Mouse (Mus musculus) forebrain, embryonic 16.5 days (tissue): Measurements from ENCODE around the gene Tcf7l2. TPM values are rescaled to one million over a fixed set of nuclear protein-coding genes. Genes with fewer than 3 reads are reported as not detected.

Experiments
- ATAC-seq: fragments of 200-750 bp; cut with Nextera tagmentation; 2 replicates; pipeline ENCODE4 v1.8.0; 2017; ENCODE audit warnings: mild to moderate bottlenecking, moderate library complexity
- H3K27ac ChIP-seq: fragments of 300-500 bp; sonication (generic); 2 replicates; pipeline ENCODE4 v1.5.1; 2014; ENCODE audit warnings: low read length, control low read depth
- H3K27me3 ChIP-seq: fragments of 300-500 bp; sonication (generic); replicated peaks from 2 replicates; pipeline ENCODE4 v1.6.1; 2014; ENCODE audit warnings: low read length; ENCODE audit not compliant: control insufficient read depth, insufficient read depth
- H3K36me3 ChIP-seq: fragments of 300-500 bp; sonication (generic); 2 replicates; pipeline ENCODE4 v1.6.1; 2014; ENCODE audit not compliant: control insufficient read depth, insufficient read depth
- H3K4me1 ChIP-seq: fragments of 300-500 bp; sonication (generic); replicated peaks from 2 replicates; pipeline ENCODE4 v1.6.1; 2014; ENCODE audit warnings: low read length; ENCODE audit not compliant: control insufficient read depth, insufficient read depth
- H3K4me2 ChIP-seq: fragments of 300-500 bp; sonication (generic); 2 replicates; pipeline ENCODE4 v1.6.1; 2014; ENCODE audit warnings: mild to moderate bottlenecking, low read length, control low read depth
- H3K4me3 ChIP-seq: fragments of 300-500 bp; sonication (generic); replicated peaks from 2 replicates; pipeline ENCODE4 v1.5.1; 2014; ENCODE audit warnings: mild to moderate bottlenecking, low read length, control low read depth
- H3K9ac ChIP-seq: fragments of 300-500 bp; sonication (generic); replicated peaks from 2 replicates; pipeline ENCODE4 v1.6.1; 2014; ENCODE audit warnings: low read depth, low read length, control low read depth
- H3K9me3 ChIP-seq: fragments of 300-500 bp; sonication (generic); 2 replicates; pipeline ENCODE4 v1.6.1; 2016; ENCODE audit warnings: low read length; ENCODE audit not compliant: control insufficient read depth
- WGBS: fragments of 180-500 bp; shearing (Covaris S2); extraction: QIAGEN DNeasy Blood & Tissue Kit; methylation state at CpG from one replicate; pipeline ENCODE4 v1.1.7; 2014; 5-methylcytosine and 5-hydroxymethylcytosine counted together
- polyA plus RNA-seq: library from polyadenylated mRNA; unstranded; fragments of >200 nt; fragmentation: Nextera tagmentation; extraction: Ambion mirVana; gene quantifications from 2 replicates; pipeline ENCODE4 v1.2.1, GENCODE M21; 2015

The Tcf7l2 gene
- polyA plus RNA-seq, 1 experiment from 2014 or later, result 58.7 TPM

GRCm38 (mm10) chr19:55880664-55881359 is 139.2 kb downstream of the Tcf7l2 start:
- Histone ChIP-seq H3K4me2 (peak overlapping the region; percentile 21), H3K27ac (peak overlapping the region; percentile 58; the same call in 1 of the 2 replicates), H3K4me1 (peaks cover 27% of the 10 kb centered on the region), H3K9me3 (no peaks in the 10 kb centered on the region), H3K27me3 (peaks cover 7% of the 10 kb centered on the region; the same call in 1 of the 2 replicates), H3K4me3 (no peak overlapping the region), H3K9ac (no peak overlapping the region), H3K36me3 (no peaks in the 10 kb centered on the region)
- 29% methylated on average over 13 of the region's 13 CpGs for WGBS
- peak; percentile 94 for ATAC-seq

- WGBS, result 65% methylated on average over 14 of the region's 14 CpGs
- Histone ChIP-seq H3K27me3 (peaks cover 16% of the 10 kb centered on the region), H3K4me3 (no peak overlapping the region), H3K27ac (no peak overlapping the region), H3K36me3 (no peaks in the 10 kb centered on the region), H3K9me3 (no peaks in the 10 kb centered on the region), H3K4me1 (peaks cover 5% of the 10 kb centered on the region; the same call in 1 of the 2 replicates), H3K4me2 (no peak overlapping the region), H3K9ac (no peak overlapping the region)
- ATAC-seq, result no peak
Measured at GRCm38 (mm10) chr19:55886536-55886935, 144.9 kb downstream of the Tcf7l2 start.

- Histone ChIP-seq H3K9ac (no peak overlapping the region), H3K9me3 (no peaks in the 10 kb centered on the region), H3K4me3 (no peak overlapping the region), H3K4me2 (no peak overlapping the region), H3K36me3 (no peaks in the 10 kb centered on the region), H3K27me3 (peaks cover 37% of the 10 kb centered on the region), H3K27ac (no peak overlapping the region), H3K4me1 (peaks cover 24% of the 10 kb centered on the region)
- no peak for ATAC-seq
- WGBS, result 41% methylated on average over 9 of the region's 9 CpGs
Measured at GRCm38 (mm10) chr19:55891692-55892183, 150.1 kb downstream of the Tcf7l2 start.

DNA sequence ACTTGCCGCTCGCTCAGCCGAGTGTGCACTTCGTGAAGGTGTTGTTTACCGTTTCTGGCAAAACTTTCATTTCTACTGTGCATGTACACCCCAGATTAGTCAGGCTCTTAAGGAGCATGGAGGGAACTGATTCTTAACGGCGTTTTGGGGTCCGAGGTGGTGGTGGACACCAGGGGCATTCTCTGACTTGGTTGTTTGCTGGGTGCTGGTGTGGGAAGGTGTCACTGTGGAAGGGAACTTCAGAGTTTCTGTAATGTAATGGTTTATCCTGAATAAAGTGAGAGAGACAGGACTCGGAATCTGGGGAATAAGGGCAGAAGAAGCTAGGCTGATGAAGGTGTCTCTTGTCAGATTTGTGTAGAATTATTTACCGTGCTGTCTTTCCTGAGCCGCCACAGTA is 151.9 kb downstream of the Tcf7l2 start:
- H3K4me2 ChIP-seq, result no peak overlapping the region
- peaks cover 48% of the 10 kb centered on the region for H3K27me3 ChIP-seq
- no peaks in the 10 kb centered on the region for H3K36me3 ChIP-seq
- H3K4me3 ChIP-seq, result no peak overlapping the region
- H3K27ac ChIP-seq, result no peak overlapping the region
- peaks cover 32% of the 10 kb centered on the region for H3K4me1 ChIP-seq
- no peak overlapping the region for H3K9ac ChIP-seq
- H3K9me3 ChIP-seq, result no peaks in the 10 kb centered on the region
- WGBS, result 46% methylated on average over 11 of the region's 11 CpGs
- ATAC-seq, result no peak

GRCm38 (mm10) chr19:55894396-55894795 is 152.8 kb downstream of the Tcf7l2 start:
- H3K27ac ChIP-seq, result no peak overlapping the region
- H3K4me1 ChIP-seq, result peaks cover 32% of the 10 kb centered on the region
- no peak overlapping the region for H3K4me2 ChIP-seq
- 7% methylated on average over 9 of the region's 9 CpGs for WGBS
- H3K36me3 ChIP-seq, result no peaks in the 10 kb centered on the region
- no peak for ATAC-seq
- peaks cover 53% of the 10 kb centered on the region for H3K27me3 ChIP-seq
- no peak overlapping the region for H3K9ac ChIP-seq
- H3K4me3 ChIP-seq, result no peak overlapping the region
- no peaks in the 10 kb centered on the region for H3K9me3 ChIP-seq

- Histone ChIP-seq H3K4me3 (peak overlapping the region; percentile 31), H3K4me2 (peak overlapping the region; percentile 52), H3K27me3 (peaks cover 57% of the 10 kb centered on the region), H3K27ac (no peak overlapping the region; the same call in 1 of the 2 replicates), H3K4me1 (peaks cover 32% of the 10 kb centered on the region), H3K36me3 (no peaks in the 10 kb centered on the region), H3K9me3 (no peaks in the 10 kb centered on the region), H3K9ac (0 out of 2 replicates have a peak overlapping the region, but pooled peaks have one; percentile 19)
- ATAC-seq, result peak; percentile 83
- WGBS, result under 1% methylated on average over 27 of the region's 27 CpGs
Measured at GRCm38 (mm10) chr19:55895317-55895716, 153.7 kb downstream of the Tcf7l2 start.

- Histone ChIP-seq H3K4me2 (peak overlapping the region; percentile 52), H3K4me1 (peaks cover 32% of the 10 kb centered on the region), H3K4me3 (peak overlapping the region; percentile 31), H3K27me3 (peaks cover 58% of the 10 kb centered on the region), H3K36me3 (no peaks in the 10 kb centered on the region), H3K9me3 (no peaks in the 10 kb centered on the region), H3K27ac (no peak overlapping the region; the same call in 1 of the 2 replicates), H3K9ac (no peak overlapping the region)
- no peak for ATAC-seq
- WGBS, result 8% methylated on average over 4 of the region's 4 CpGs
Measured at GRCm38 (mm10) chr19:55895807-55896420, 154.3 kb downstream of the Tcf7l2 start.

DNA sequence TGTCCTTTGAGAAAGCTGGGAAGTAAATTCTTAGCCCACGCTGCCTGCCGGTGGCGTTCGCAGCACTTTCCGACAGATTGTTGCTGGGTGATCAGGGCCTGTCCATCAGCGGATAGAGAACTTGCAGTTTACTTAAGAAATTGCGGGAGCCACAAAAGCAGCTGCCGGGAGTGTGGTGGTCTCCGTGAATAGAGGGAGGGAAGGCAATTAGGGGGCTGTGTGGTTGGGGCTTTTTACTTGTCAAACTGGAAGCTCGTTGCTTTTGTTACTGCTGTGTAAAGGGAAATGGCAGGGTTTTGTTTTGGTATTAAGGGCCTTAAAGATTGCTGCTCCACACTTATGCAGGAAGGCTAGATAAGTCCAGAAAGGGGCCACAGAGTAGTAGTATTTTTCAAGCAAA is 155.0 kb downstream of the Tcf7l2 start:
- peak overlapping the region; percentile 8; the same call in 1 of the 2 replicates for H3K4me3 ChIP-seq
- H3K9me3 ChIP-seq, result no peaks in the 10 kb centered on the region
- peaks cover 32% of the 10 kb centered on the region for H3K4me1 ChIP-seq
- ATAC-seq, result peak; percentile 72
- no peaks in the 10 kb centered on the region for H3K36me3 ChIP-seq
- peaks cover 56% of the 10 kb centered on the region for H3K27me3 ChIP-seq
- H3K27ac ChIP-seq, result no peak overlapping the region; the same call in 1 of the 2 replicates
- H3K9ac ChIP-seq, result no peak overlapping the region
- WGBS, result 4% methylated on average over 10 of the region's 10 CpGs
- peak overlapping the region; percentile 16; the same call in 1 of the 2 replicates for H3K4me2 ChIP-seq

- Histone ChIP-seq H3K4me3 (no peak overlapping the region), H3K4me1 (0 out of 2 replicates have a peak, but pooled peaks cover under 1% of the 10 kb centered on the region), H3K36me3 (no peaks in the 10 kb centered on the region), H3K27ac (no peak overlapping the region), H3K9ac (no peak overlapping the region), H3K27me3 (peaks cover 32% of the 10 kb centered on the region), H3K9me3 (no peaks in the 10 kb centered on the region), H3K4me2 (no peak overlapping the region; the same call in 1 of the 2 replicates)
- ATAC-seq, result no peak
- WGBS, result 54% methylated on average over 12 of the region's 12 CpGs
Measured at GRCm38 (mm10) chr19:55902573-55903385, 161.2 kb downstream of the Tcf7l2 start.
